Mouse (Mus musculus): ENCODE data around the gene Wdr27. TPM values are rescaled to one million over a fixed set of nuclear protein-coding genes. Genes with fewer than 3 reads are reported as not detected.
"Not testable (repeated sequence)": the region's sequence is repeated elsewhere in the genome, so short reads cannot be mapped to it uniquely, and the experiment has no call there.

The Wdr27 gene
- 51.5 and 60.1 TPM in 2 replicates for polyA plus RNA-seq (2012; rRNA removed)

DNA sequence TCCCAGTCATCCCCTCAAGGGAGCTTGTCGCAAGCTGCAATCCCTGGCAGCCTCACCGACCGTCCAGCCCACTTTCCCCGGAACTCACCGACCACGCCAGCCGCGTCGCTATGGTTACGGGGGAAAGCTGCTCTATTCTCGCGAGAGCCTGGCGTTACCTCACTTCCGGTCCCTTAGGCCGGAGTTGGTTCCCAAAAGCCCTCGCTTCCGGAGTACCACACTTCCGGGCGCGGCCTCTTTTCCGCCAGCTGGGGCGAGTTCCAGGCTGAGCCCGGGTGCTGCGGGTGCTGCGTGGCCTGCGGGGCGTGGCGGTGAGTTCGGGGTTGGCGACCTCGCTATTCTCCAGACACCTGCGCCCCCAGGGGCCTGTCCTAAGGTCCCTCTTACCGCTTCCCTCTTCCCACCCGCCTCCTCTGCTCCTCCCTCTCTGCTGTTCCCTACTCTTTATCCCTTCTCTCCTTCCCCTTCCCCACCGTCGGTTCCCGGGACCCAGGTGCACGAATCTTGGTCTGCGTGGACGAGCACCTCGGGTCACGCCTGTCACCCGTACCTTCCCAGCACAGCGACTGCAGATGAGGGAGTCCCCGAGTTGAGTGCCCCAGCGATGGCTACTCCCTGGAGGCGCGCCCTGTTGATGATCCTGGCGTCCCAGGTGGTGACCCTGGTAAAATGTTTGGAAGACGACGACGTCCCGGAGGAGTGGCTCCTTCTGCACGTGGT is at the start of gene Wdr27, which contains the start of gene 1600012H06Rik:
TSS of gene Wdr27 (minus strand) at position 150 of the 720 bp plus-strand sequence.
TSS of gene 1600012H06Rik (plus strand) at position 176 of the 720 bp plus-strand sequence.
- peak within 1 kb of the TSS; percentile 84 for H3K27ac ChIP-seq (ENCODE audit: control insufficient read depth, insufficient read depth, low read depth, low read length)
- no peaks in the 10 kb centered on the region for H3K36me3 ChIP-seq (ENCODE audit: control insufficient read depth, insufficient read depth, low read length)
- peak within 1 kb of the TSS; percentile 89 for H3K4me3 ChIP-seq (ENCODE audit: control insufficient read depth, low read depth, low read length)
- TF ChIP-seq POLR2A (IDR thresholded peaks at IDR 0.05; ENCODE audit: control insufficient read depth, low read depth, low read length) (peak; percentile 98), CTCF (IDR thresholded peaks at IDR 0.05; ENCODE audit: control insufficient read depth, insufficient read depth, insufficient replicate concordance, low read depth, low read length) (no peak)
- H3K4me1 ChIP-seq (ENCODE audit: control insufficient read depth, insufficient read depth, low read length) = peaks cover 5% of the 10 kb centered on the region; the same call in 1 of the 2 replicates
- no peaks in the 10 kb centered on the region for H3K27me3 ChIP-seq (ENCODE audit: control insufficient read depth, insufficient read depth, low read length)

- H3K36me3 ChIP-seq (ENCODE audit: control insufficient read depth, insufficient read depth, low read length); H3K4me1 ChIP-seq (ENCODE audit: control insufficient read depth, insufficient read depth, low read length); H3K4me3 ChIP-seq (ENCODE audit: control insufficient read depth, low read depth, low read length); H3K27me3 ChIP-seq (ENCODE audit: control insufficient read depth, insufficient read depth, low read length); H3K27ac ChIP-seq (ENCODE audit: control insufficient read depth, insufficient read depth, low read depth, low read length): not testable (repeated sequence)
These were observed 49.7 kb upstream of the Wdr27 start for GRCm38 (mm10) chr17:14992522-14993138.

DNA sequence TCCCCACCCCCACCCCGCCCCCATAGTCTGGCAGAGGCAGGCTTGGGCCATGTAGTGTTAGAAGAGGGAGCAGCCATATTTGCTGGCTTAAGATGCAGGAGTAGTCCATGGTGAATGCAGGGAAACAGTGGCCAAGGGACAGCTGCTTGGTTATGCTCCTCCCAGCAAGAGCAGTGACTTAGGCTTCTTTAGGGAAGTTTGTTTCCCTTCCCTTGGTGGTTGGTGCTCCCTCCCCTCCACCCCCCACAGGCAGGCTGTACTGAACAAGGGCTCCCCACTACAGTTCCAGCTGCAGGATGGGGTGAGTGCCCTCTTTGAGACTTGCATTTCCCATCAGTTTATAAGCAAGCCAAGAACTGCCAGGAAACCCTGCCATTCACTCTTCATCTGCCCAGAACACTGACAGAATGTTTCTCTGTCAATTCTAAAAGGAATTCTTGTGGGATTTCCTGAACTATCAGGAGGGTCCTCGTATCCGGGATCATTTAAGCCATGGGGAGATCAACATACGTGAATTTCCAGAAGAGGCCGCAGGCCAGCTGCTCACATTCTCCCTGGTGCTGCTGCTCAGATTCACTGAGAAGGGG is 47.3 kb upstream of the Wdr27 start:
- not testable (repeated sequence) for H3K4me1 ChIP-seq (ENCODE audit: control insufficient read depth, insufficient read depth, low read length); H3K36me3 ChIP-seq (ENCODE audit: control insufficient read depth, insufficient read depth, low read length); H3K4me3 ChIP-seq (ENCODE audit: control insufficient read depth, low read depth, low read length); H3K27me3 ChIP-seq (ENCODE audit: control insufficient read depth, insufficient read depth, low read length); H3K27ac ChIP-seq (ENCODE audit: control insufficient read depth, insufficient read depth, low read depth, low read length)

DNA sequence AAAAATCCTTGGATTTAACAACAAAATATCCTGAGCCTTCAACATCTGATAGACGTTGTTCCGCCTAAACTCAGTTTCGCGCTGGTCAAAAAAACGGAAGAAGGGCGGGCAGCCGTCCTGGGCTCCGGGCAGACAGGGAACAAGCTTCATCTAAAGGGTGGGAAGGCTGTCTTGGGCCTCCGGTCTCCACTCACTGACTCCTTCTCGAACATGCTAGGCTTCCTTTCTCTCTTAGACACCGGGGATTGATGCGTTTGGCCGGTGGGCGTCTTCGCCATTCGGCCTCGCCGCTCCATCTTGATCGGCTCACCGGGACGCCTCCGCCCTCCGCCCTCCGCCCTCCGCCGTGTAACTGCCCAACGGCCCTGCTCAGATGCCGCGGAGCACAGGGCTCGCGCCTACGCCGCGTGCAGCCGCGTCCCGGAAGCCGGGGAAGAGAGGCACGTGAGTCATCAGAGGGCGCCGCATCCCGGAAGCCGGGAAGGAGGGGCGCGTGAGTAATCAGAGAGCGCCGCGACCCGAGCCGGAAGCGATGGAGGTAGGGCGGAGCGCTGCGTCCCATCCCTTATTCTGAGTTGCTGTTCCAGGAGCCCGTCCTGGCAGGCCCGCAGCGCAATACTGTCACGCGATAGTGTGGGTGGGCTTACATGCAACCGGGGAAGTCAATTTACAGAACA is 35.5 kb upstream of the Wdr27 start, which contains the start of the genes 9030025P20Rik and Gm3417:
TSS of gene 9030025P20Rik (plus strand) at position 107 of the 677 bp plus-strand sequence.
TSS of gene Gm3417 (minus strand) at position 429 of the 677 bp plus-strand sequence.
- not testable (repeated sequence) for H3K4me1 ChIP-seq (ENCODE audit: control insufficient read depth, insufficient read depth, low read length); H3K4me3 ChIP-seq (ENCODE audit: control insufficient read depth, low read depth, low read length); H3K36me3 ChIP-seq (ENCODE audit: control insufficient read depth, insufficient read depth, low read length); H3K27me3 ChIP-seq (ENCODE audit: control insufficient read depth, insufficient read depth, low read length); H3K27ac ChIP-seq (ENCODE audit: control insufficient read depth, insufficient read depth, low read depth, low read length)

DNA sequence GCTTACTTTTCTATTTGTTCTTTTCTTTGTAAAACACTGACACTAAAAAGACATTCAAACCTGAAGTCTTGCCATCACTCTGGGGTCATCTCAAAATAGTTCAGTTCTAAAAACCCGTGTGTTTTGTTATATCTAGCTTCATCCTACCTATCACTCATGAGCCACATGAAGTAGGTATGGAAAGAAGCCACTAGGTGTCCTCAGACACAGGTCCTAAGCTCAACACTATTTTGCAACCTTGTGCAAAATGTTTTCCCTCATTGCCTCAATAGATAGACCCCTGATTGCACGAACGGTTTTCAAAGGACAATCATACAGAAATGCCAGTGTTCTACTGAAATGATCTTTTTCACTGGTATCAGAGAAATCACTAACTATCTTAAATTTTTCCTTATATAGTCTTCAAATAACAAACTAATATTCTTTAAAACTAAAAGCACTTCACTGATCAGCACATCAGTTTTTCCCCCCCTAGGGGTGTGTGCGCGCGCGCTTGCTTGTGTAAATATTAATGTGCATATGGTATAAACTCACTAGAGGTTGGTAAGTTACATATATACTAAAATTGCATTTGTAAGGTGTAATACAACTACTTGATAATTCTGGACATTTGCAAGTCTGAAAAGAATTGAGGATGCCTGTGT is 34.9 kb upstream of the Wdr27 start:
- not testable (repeated sequence) for H3K27ac ChIP-seq (ENCODE audit: control insufficient read depth, insufficient read depth, low read depth, low read length); H3K27me3 ChIP-seq (ENCODE audit: control insufficient read depth, insufficient read depth, low read length); H3K36me3 ChIP-seq (ENCODE audit: control insufficient read depth, insufficient read depth, low read length); H3K4me1 ChIP-seq (ENCODE audit: control insufficient read depth, insufficient read depth, low read length); H3K4me3 ChIP-seq (ENCODE audit: control insufficient read depth, low read depth, low read length)

- H3K4me1 ChIP-seq (ENCODE audit: control insufficient read depth, insufficient read depth, low read length); H3K27ac ChIP-seq (ENCODE audit: control insufficient read depth, insufficient read depth, low read depth, low read length); H3K4me3 ChIP-seq (ENCODE audit: control insufficient read depth, low read depth, low read length); H3K36me3 ChIP-seq (ENCODE audit: control insufficient read depth, insufficient read depth, low read length); H3K27me3 ChIP-seq (ENCODE audit: control insufficient read depth, insufficient read depth, low read length): not testable (repeated sequence)
These were observed 25.5 kb upstream of the Wdr27 start for GRCm38 (mm10) chr17:14968373-14968913.

DNA sequence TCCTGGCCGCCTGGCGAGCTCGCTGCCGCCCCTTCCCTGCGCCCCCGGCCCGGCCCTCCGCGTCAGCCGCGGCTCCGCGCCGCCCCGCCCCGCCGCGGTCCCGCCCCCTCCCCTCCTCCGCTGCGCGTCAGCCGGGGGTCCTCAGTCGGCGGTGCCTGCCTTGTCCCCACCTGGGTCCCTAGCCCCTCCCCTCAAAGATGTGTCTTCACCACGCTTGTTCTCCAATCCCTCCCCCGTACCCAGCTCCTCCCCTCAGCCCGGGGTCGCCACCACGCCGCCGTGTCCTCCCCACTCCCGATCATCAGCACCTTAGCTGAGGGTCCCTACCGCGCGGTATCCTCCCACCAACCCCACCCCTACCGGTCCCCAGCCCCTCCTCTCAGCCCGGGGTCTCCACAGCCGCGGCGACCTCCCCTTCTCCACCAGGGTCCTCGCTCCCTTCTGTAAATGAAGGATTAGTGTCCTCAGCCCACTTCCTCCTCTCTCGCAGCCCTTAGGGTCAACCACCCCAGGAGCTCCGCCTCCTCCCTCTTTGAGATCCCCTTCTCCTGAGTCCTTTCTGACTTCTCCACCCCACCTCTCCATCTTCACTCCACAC is 18.7 kb upstream of the Wdr27 start:
- not testable (repeated sequence) for H3K4me3 ChIP-seq (ENCODE audit: control insufficient read depth, low read depth, low read length); H3K36me3 ChIP-seq (ENCODE audit: control insufficient read depth, insufficient read depth, low read length); H3K4me1 ChIP-seq (ENCODE audit: control insufficient read depth, insufficient read depth, low read length); H3K27me3 ChIP-seq (ENCODE audit: control insufficient read depth, insufficient read depth, low read length); H3K27ac ChIP-seq (ENCODE audit: control insufficient read depth, insufficient read depth, low read depth, low read length)

All from testis, adult 2 months (tissue).